Mouse (Mus musculus): Measurements from ENCODE around the gene Tcf7l2. TPM values are rescaled to one million over a fixed set of nuclear protein-coding genes. Genes with fewer than 3 reads are reported as not detected.
A peak's percentile ranks its signal among the peaks of the same experiment; 100 is the strongest.

Tcf7l2 gene
- polyA plus RNA-seq, 1 experiment from 2014 or later = 61.7 TPM

DNA sequence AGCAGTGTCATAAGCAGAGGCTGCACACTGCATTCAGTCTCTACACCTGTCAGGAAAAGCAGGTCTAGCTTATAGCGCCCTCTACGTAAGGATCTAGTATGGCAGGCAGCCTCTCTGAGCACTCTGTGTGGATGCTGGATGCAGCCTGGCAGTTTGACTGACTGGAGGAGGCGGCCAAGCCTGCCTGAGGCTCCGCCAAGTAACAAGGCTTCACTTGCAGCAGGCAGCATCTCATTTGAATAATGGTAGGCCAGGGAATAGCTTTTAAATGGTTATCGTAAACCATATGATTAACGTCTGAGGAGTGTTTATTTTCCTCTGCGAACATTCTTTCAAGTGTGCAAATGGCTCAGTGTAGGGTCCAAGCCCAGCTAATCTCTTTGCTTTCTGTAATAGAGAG, 167.4 kb downstream of the Tcf7l2 start:
- Histone ChIP-seq H3K9ac (no peak overlapping the region), H3K4me2 (no peak overlapping the region), H3K4me3 (replicated peaks) (no peak overlapping the region), H3K4me1 (peaks cover 9% of the 10 kb centered on the region), H3K27me3 (no peaks in the 10 kb centered on the region), H3K36me3 (peaks cover 45% of the 10 kb centered on the region), H3K27ac (0 out of 2 replicates have a peak overlapping the region, but pooled peaks have one; percentile 61), H3K9me3 (replicated peaks) (0 out of 2 replicates have a peak, but pooled peaks cover 6% of the 10 kb centered on the region)
- WGBS = 31% methylated on average over 7 of the region's 7 CpGs
- peak; percentile 83 for ATAC-seq (replicated peaks; ENCODE audit: low FRiP score)

GRCm38 (mm10) chr19:55911941-55912340, 170.3 kb downstream of the Tcf7l2 start:
- no peaks in the 10 kb centered on the region for H3K27me3 ChIP-seq

DNA sequence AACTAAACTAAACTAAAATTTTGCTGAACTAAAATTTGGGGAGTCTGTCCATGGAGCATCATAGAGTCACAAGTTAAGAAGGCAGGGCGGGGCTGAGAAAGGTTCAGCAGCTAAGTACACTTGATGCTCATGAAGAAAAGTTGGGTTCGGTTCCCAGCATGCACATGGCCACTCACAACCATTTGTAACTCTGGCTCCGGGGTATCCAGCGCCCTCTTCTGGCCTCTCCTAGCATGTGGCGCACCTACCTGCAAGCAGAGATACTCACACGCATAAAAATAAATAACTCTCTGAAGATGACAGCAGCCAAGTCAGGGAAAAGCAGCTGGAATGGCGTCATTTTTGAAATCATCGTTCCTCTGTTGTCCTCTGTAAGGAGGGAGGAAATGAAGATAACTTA, 171.2 kb downstream of the Tcf7l2 start:
- WGBS = 95% methylated on average over 8 of the region's 8 CpGs
- Histone ChIP-seq H3K36me3 (peaks cover 58% of the 10 kb centered on the region), H3K4me3 (replicated peaks) (no peak overlapping the region), H3K27ac (no peak overlapping the region), H3K4me1 (peaks cover 21% of the 10 kb centered on the region), H3K27me3 (no peaks in the 10 kb centered on the region), H3K4me2 (no peak overlapping the region), H3K9ac (no peak overlapping the region), H3K9me3 (replicated peaks) (0 out of 2 replicates have a peak, but pooled peaks cover 6% of the 10 kb centered on the region)
- no peak for ATAC-seq (replicated peaks; ENCODE audit: low FRiP score)

More at GRCm38 (mm10) chr19:55911941-55912340, 170.3 kb downstream of the Tcf7l2 start:
- H3K36me3 ChIP-seq = peaks cover 50% of the 10 kb centered on the region
- no peak for ATAC-seq (replicated peaks; ENCODE audit: low FRiP score)
- H3K4me3 ChIP-seq (replicated peaks) = no peak overlapping the region
- H3K9ac ChIP-seq = no peak overlapping the region
- no peak overlapping the region for H3K27ac ChIP-seq
- WGBS = 47% methylated on average over 8 of the region's 8 CpGs
- peaks cover 21% of the 10 kb centered on the region for H3K4me1 ChIP-seq
- no peak overlapping the region for H3K4me2 ChIP-seq
- 0 out of 2 replicates have a peak, but pooled peaks cover 6% of the 10 kb centered on the region for H3K9me3 ChIP-seq (replicated peaks)

GRCm38 (mm10) chr19:55913585-55913984, 172.0 kb downstream of the Tcf7l2 start:
- Histone ChIP-seq H3K27me3 (no peaks in the 10 kb centered on the region), H3K4me1 (peaks cover 21% of the 10 kb centered on the region), H3K9ac (no peak overlapping the region), H3K27ac (no peak overlapping the region), H3K4me3 (replicated peaks) (no peak overlapping the region), H3K9me3 (replicated peaks) (0 out of 2 replicates have a peak, but pooled peaks cover 6% of the 10 kb centered on the region), H3K36me3 (peaks cover 55% of the 10 kb centered on the region), H3K4me2 (no peak overlapping the region)
- WGBS = 76% methylated on average over 10 of the region's 10 CpGs
- ATAC-seq (replicated peaks; ENCODE audit: low FRiP score) = no peak

GRCm38 (mm10) chr19:55914614-55915211, 173.1 kb downstream of the Tcf7l2 start:
- no peak for ATAC-seq (replicated peaks; ENCODE audit: low FRiP score)
- Histone ChIP-seq H3K4me1 (peaks cover 13% of the 10 kb centered on the region), H3K9ac (no peak overlapping the region), H3K27ac (peak overlapping the region; percentile 70; the same call in 1 of the 2 replicates), H3K27me3 (no peaks in the 10 kb centered on the region), H3K4me3 (replicated peaks) (no peak overlapping the region), H3K36me3 (peaks cover 59% of the 10 kb centered on the region), H3K9me3 (replicated peaks) (0 out of 2 replicates have a peak, but pooled peaks cover 6% of the 10 kb centered on the region), H3K4me2 (no peak overlapping the region)
- WGBS = 50% methylated on average over 20 of the region's 20 CpGs

DNA sequence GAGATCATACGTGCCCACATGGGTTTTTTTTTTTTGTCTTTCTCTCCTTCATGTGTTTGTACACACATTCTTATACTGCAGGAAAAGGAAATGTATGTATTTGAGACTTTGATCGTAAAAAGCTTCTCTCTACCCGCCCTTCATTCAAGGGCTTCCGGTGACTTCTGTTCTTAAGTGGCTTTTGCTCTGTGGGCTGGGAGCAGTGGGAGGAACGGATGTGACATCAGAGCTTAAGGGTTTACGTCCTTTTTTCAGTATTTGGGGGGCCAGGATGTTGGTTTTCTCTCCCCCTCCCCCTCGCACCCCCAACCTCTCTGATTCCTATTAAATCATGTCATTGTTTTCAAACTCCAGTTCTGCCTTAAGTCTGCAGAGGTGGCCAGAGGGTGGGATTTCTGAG, 173.9 kb downstream of the Tcf7l2 start:
- Histone ChIP-seq H3K9me3 (replicated peaks) (0 out of 2 replicates have a peak, but pooled peaks cover 6% of the 10 kb centered on the region), H3K36me3 (peaks cover 63% of the 10 kb centered on the region), H3K4me3 (replicated peaks) (no peak overlapping the region), H3K4me1 (peaks cover 12% of the 10 kb centered on the region), H3K27me3 (no peaks in the 10 kb centered on the region), H3K27ac (peak overlapping the region; percentile 70), H3K9ac (no peak overlapping the region), H3K4me2 (0 out of 2 replicates have a peak overlapping the region, but pooled peaks have one; percentile 17)
- 44% methylated on average over 7 of the region's 7 CpGs for WGBS
- no peak for ATAC-seq (replicated peaks; ENCODE audit: low FRiP score)

- 0 out of 2 replicates have a peak, but pooled peaks cover 6% of the 10 kb centered on the region for H3K9me3 ChIP-seq (replicated peaks)
- peaks cover 63% of the 10 kb centered on the region for H3K36me3 ChIP-seq
- no peak overlapping the region for H3K9ac ChIP-seq
- H3K4me1 ChIP-seq = peaks cover 12% of the 10 kb centered on the region
- H3K27me3 ChIP-seq = no peaks in the 10 kb centered on the region
- ATAC-seq (replicated peaks; ENCODE audit: low FRiP score) = no peak
- no peak overlapping the region for H3K4me3 ChIP-seq (replicated peaks)
- no peak overlapping the region for H3K4me2 ChIP-seq
- H3K27ac ChIP-seq = no peak overlapping the region
- 94% methylated on average over 3 of the region's 3 CpGs for WGBS
Measured at GRCm38 (mm10) chr19:55916211-55916610, 174.6 kb downstream of the Tcf7l2 start.

- Histone ChIP-seq H3K4me1 (peaks cover 20% of the 10 kb centered on the region), H3K9ac (no peak overlapping the region), H3K4me2 (no peak overlapping the region), H3K36me3 (peaks cover 55% of the 10 kb centered on the region), H3K9me3 (replicated peaks) (no peaks in the 10 kb centered on the region), H3K27ac (peak overlapping the region; percentile 37; the same call in 1 of the 2 replicates), H3K4me3 (replicated peaks) (no peak overlapping the region), H3K27me3 (no peaks in the 10 kb centered on the region)
- peak; percentile 79 for ATAC-seq (replicated peaks; ENCODE audit: low FRiP score)
- 19% methylated on average over 12 of the region's 12 CpGs for WGBS
Measured at GRCm38 (mm10) chr19:55923789-55924426, 182.3 kb downstream of the Tcf7l2 start.

DNA sequence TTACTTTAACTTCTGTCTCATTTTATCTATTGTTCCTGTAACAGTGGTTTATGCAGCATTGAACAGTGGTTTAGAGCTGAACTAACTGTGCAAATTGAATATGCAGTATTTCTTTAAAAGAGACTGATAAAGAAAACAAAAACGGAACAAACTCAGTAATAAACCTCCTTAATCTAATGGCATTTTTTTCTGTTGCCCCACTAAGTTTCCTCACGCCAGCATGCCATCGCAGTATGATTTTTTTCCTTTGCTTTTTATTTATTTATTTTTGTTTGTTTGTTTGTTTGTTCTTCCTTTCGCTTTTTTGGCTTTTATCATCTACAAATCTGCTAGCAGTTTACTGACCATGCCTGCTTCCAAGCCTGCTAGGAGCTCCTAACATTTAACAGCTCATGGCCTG, 183.2 kb downstream of the Tcf7l2 start:
- Histone ChIP-seq H3K9ac (no peak overlapping the region), H3K4me2 (no peak overlapping the region), H3K27ac (no peak overlapping the region), H3K9me3 (replicated peaks) (no peaks in the 10 kb centered on the region), H3K27me3 (no peaks in the 10 kb centered on the region), H3K4me3 (replicated peaks) (no peak overlapping the region), H3K4me1 (peaks cover 20% of the 10 kb centered on the region), H3K36me3 (peaks cover 46% of the 10 kb centered on the region)
- no peak for ATAC-seq (replicated peaks; ENCODE audit: low FRiP score)
- 87% methylated on average over 4 of the region's 4 CpGs for WGBS

- Histone ChIP-seq H3K9me3 (replicated peaks) (no peaks in the 10 kb centered on the region), H3K4me1 (peaks cover 20% of the 10 kb centered on the region), H3K4me2 (no peak overlapping the region), H3K36me3 (peaks cover 40% of the 10 kb centered on the region), H3K9ac (no peak overlapping the region), H3K27ac (no peak overlapping the region), H3K4me3 (replicated peaks) (no peak overlapping the region), H3K27me3 (no peaks in the 10 kb centered on the region)
- ATAC-seq (replicated peaks; ENCODE audit: low FRiP score) = no peak
- WGBS = 57% methylated on average over 7 of the region's 7 CpGs
Measured at GRCm38 (mm10) chr19:55925425-55925803, 183.8 kb downstream of the Tcf7l2 start.

DNA sequence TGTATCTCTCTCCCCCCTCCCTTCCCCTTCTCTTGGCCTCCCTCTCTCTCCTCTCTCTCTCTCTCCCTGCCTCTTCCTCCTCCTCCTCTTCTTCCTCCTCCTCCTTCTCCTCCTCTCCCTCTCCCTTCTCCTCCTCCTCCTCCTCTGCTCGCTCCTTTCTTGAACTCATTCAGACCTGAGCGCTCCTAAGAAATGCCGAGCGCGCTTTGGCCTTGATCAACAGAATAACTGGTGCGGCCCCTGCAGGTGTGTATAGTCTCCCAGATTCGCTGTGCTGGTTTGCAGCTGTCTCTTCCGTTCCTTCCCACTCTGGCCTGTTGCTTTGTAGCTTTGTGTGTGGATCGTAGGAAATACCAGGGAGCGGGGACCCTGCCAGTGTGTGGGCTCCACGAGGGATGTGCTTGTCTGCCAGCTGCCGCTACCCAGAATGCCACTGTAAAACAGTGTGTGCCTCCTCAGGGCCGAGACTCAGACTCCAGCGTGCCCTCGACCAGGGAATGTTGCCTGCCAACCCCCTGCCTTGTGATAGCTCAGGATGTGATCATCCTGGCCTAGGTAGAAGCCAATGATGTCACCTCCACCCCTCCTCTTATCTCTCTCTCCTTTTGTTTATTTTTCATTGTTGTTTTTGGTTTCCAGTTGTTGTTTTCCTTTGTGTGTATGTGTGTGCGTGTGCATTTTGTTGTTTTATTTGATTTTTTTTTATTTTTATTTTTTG, 184.3 kb downstream of the Tcf7l2 start:
- ATAC-seq (replicated peaks; ENCODE audit: low FRiP score) = no peak; the same call in 1 of the 2 replicates
- Histone ChIP-seq H3K4me1 (peaks cover 20% of the 10 kb centered on the region), H3K9me3 (replicated peaks) (no peaks in the 10 kb centered on the region), H3K9ac (no peak overlapping the region), H3K36me3 (peaks cover 37% of the 10 kb centered on the region), H3K4me3 (replicated peaks) (no peak overlapping the region), H3K27me3 (no peaks in the 10 kb centered on the region), H3K27ac (no peak overlapping the region), H3K4me2 (no peak overlapping the region)
- WGBS = 76% methylated on average over 16 of the region's 16 CpGs

All from kidney, embryonic 15.5 days (tissue).